Mouse (Mus musculus) forebrain, embryonic 12.5 days (tissue): Measurements from ENCODE around the gene Msh2. TPM values are rescaled to one million over a fixed set of nuclear protein-coding genes. Genes with fewer than 3 reads are reported as not detected.

Experiments
- ATAC-seq: fragments of 200-750 bp; cut with Nextera tagmentation; 2 replicates; pipeline ENCODE4 v1.8.0; 2017; ENCODE audit warnings: moderate TSS enrichment; ENCODE audit not compliant: low FRiP score
- H3K27ac ChIP-seq: fragments of 300-500 bp; sonication (generic); 2 replicates; pipeline ENCODE4 v1.5.1; 2016; ENCODE audit warnings: mild to moderate bottlenecking
- H3K27me3 ChIP-seq: fragments of 300-500 bp; sonication (generic); 2 replicates; pipeline ENCODE4 v1.6.1; 2016; ENCODE audit warnings: mild to moderate bottlenecking
- H3K36me3 ChIP-seq: fragments of 300-500 bp; sonication (generic); replicated peaks from 2 replicates; pipeline ENCODE4 v1.6.1; 2016; ENCODE audit warnings: mild to moderate bottlenecking
- H3K4me1 ChIP-seq: fragments of 300-500 bp; sonication (generic); 2 replicates; pipeline ENCODE4 v1.6.1; 2016
- H3K4me2 ChIP-seq: fragments of 300-500 bp; sonication (generic); 2 replicates; pipeline ENCODE4 v1.6.1; 2016; ENCODE audit warnings: mild to moderate bottlenecking, moderate library complexity
- H3K4me3 ChIP-seq: fragments of 300-500 bp; sonication (generic); replicated peaks from 2 replicates; pipeline ENCODE4 v1.5.1; 2016; ENCODE audit warnings: mild to moderate bottlenecking
- H3K9ac ChIP-seq: fragments of 300-500 bp; sonication (generic); 2 replicates; pipeline ENCODE4 v1.6.1; 2016; ENCODE audit warnings: mild to moderate bottlenecking
- H3K9me3 ChIP-seq: fragments of 300-500 bp; sonication (generic); 2 replicates; pipeline ENCODE4 v1.6.1; 2016
- WGBS: fragments of 180-500 bp; shearing (Covaris S2); methylation state at CpG from one replicate; pipeline ENCODE4 v1.1.7; 2016; 5-methylcytosine and 5-hydroxymethylcytosine counted together
- polyA plus RNA-seq: library from polyadenylated mRNA; unstranded; fragments of >200 nt; fragmentation: Nextera tagmentation; extraction: Ambion mirVana; gene quantifications from 2 replicates; pipeline ENCODE4 v1.2.1, GENCODE M21; 2016

The Msh2 gene
- polyA plus RNA-seq, 1 experiment from 2014 or later = 116 TPM

DNA sequence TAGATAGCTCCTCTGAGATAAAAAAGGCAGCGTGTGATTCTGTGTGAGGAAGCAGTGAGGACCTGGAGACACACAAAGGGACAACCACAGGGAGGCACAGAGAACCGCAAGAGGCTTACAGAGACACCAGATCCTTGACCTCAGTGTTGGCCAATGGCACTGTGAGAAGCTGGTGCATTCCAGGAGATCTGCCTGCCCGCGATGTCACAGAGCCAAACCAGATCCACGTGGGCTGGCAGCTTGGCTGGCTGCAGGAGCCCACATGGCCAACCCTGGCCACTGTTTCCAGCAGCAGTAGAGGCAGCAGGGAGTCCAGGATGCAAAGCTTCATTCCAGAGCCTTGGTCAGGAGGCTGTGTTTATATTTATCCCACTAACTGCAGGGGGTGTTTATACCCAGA is 98.6 kb downstream of the Msh2 start:
- WGBS = 60% methylated on average over 5 of the region's 5 CpGs
- H3K4me1 ChIP-seq = no peaks in the 10 kb centered on the region
- H3K4me2 ChIP-seq = no peak overlapping the region
- no peaks in the 10 kb centered on the region for H3K9me3 ChIP-seq
- H3K4me3 ChIP-seq = no peak overlapping the region
- no peak overlapping the region for H3K27ac ChIP-seq
- H3K27me3 ChIP-seq = no peaks in the 10 kb centered on the region
- ATAC-seq = no peak
- no peaks in the 10 kb centered on the region for H3K36me3 ChIP-seq
- H3K9ac ChIP-seq = no peak overlapping the region

- no peaks in the 10 kb centered on the region for H3K36me3 ChIP-seq
- no peak for ATAC-seq
- H3K27me3 ChIP-seq = no peaks in the 10 kb centered on the region
- H3K27ac ChIP-seq = no peak overlapping the region
- no peaks in the 10 kb centered on the region for H3K4me1 ChIP-seq
- no peak overlapping the region for H3K4me3 ChIP-seq
- H3K9ac ChIP-seq = no peak overlapping the region
- no peak overlapping the region for H3K4me2 ChIP-seq
- H3K9me3 ChIP-seq = no peaks in the 10 kb centered on the region
- 82% methylated on average over 3 of the region's 3 CpGs for WGBS
Measured at GRCm38 (mm10) chr17:87773175-87773574, 101.0 kb downstream of the Msh2 start.

Other genes starting within 250 kb of the Msh2 start
- gene Stpg4, start 244.6 kb upstream of the Msh2 start, polyA plus RNA-seq = not detected in 2 replicates
- 1,267 and 1,277 TPM in 2 replicates for gene Calm2, start 225.4 kb upstream of the Msh2 start, polyA plus RNA-seq
- 20.5 and 25.8 TPM in 2 replicates for gene Epcam, start 36.4 kb upstream of the Msh2 start, polyA plus RNA-seq
- 0.09 and 0.26 TPM in 2 replicates for gene Kcnk12, start 125.7 kb downstream of the Msh2 start, polyA plus RNA-seq
- not detected in 2 replicates for gene Rpl36-ps4, start 248.6 kb downstream of the Msh2 start, polyA plus RNA-seq